Mouse (Mus musculus): ENCODE results near the gene Chd9. TPM values are rescaled to one million over a fixed set of nuclear protein-coding genes. Genes with fewer than 3 reads are reported as not detected.

Chd9 gene
- 95.1 and 108 TPM in 2 replicates for polyA plus RNA-seq (2015; fragmentation: Nextera tagmentation; extraction: Ambion mirVana)

DNA sequence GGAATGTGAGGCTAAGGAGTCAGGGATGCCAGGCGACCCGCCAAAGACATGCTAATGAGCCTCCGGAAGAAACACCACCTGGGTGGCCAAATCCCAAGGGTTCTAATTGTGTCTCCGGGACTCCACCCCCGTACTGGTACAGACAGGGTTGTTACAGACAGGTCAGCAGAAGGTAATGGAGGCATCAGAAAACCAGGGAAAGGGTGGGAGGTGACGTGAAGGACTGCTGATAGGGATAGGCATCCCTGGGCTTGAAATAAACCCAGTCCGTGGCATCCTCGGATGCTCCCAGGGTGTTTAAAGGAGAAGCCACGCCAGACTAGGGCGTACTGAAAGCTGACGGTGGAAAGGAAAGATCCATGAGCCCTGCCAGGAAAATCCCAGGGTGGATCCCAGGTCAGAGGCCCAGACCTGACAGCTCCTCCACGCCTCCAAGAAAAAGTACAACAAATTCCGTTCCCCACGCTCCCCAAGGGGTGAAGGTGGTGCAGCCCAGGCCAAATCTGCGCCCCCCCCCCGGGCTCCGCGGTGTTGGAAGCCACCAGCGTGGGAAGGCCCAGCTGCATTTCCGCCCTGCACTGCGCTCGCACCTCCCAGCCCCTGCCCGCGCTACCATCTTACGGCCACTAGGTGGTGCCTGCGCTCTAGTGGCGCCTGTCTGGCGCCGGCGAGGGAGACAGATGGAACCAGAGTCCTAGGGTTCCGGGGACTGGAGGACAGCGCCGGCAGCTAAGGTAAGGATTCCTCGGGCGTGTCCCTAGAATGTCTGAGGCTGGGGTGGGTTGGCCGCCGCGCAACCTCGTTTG, at the start of gene Chd9:
Gene Chd9 (plus strand): TSS at position 172 of the 806 bp plus-strand sequence.
- Histone ChIP-seq H3K27me3 (no peaks in the 10 kb centered on the region), H3K27ac (peak within 1 kb of the TSS; percentile 82), H3K4me2 (peak within 1 kb of the TSS; percentile 77), H3K9me3 (no peaks in the 10 kb centered on the region; the same call in 1 of the 2 replicates), H3K4me1 (peaks cover 22% of the 10 kb centered on the region), H3K9ac (peak within 1 kb of the TSS; percentile 78), H3K36me3 (no peaks in the 10 kb centered on the region), H3K4me3 (peak within 1 kb of the TSS; percentile 58)
- peak; percentile 87 for ATAC-seq (ENCODE audit: insufficient number of reproducible peaks, insufficient read depth, low FRiP score, low TSS enrichment, low read depth)
- WGBS: 1% methylated on average over 39 of the region's 39 CpGs

DNA sequence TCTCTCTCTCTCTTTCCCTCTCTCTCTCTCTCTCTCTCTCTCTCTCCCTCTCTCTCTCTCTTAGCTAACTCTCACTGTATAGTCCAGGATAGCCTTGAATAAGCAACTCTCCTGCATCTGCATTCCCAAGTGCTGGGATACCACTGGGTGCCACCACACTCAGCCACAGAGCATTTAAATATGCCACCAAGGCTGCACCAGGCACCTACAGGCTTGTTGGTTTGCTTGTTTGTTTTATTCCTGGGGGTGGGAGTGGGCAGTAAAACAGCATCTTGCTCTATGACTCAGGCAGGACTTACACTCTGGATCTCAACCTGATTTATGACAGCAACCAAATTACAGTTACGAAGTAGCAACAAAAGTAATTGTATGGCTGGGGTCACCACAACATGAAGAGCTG, 36.5 kb upstream of the Chd9 start:
- 95% methylated on average over 1 of the region's 1 CpGs for WGBS
- no peak overlapping the region for H3K4me3 ChIP-seq
- no peaks in the 10 kb centered on the region for H3K27me3 ChIP-seq
- no peaks in the 10 kb centered on the region for H3K9me3 ChIP-seq
- H3K4me1 ChIP-seq: peaks cover 14% of the 10 kb centered on the region
- H3K9ac ChIP-seq: no peak overlapping the region
- H3K4me2 ChIP-seq: no peak overlapping the region
- H3K27ac ChIP-seq: no peak overlapping the region
- no peak for ATAC-seq (ENCODE audit: insufficient number of reproducible peaks, insufficient read depth, low FRiP score, low TSS enrichment, low read depth)
- H3K36me3 ChIP-seq: no peaks in the 10 kb centered on the region

DNA sequence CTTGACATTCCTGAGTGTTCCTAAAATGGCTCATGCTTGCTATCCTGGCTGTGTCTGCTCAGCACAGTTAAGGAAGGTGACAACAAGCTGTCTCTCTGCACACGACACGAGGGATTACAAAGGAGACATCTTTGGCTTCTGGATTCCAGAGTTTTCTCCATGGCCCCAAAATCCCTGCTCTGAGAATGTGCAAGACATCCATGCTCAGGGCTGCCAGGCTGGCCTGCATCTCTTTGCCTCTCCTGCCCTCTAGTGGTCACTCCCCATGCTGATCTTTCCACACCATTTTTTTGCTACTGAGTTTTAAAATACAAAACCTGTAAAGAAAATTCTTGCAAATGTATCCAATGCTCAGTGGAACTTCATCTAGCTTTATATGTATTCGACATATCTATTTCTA, 34.4 kb upstream of the Chd9 start:
- Histone ChIP-seq H3K4me2 (no peak overlapping the region), H3K4me1 (peaks cover 14% of the 10 kb centered on the region), H3K4me3 (no peak overlapping the region), H3K9ac (no peak overlapping the region), H3K9me3 (no peaks in the 10 kb centered on the region), H3K27ac (no peak overlapping the region), H3K27me3 (no peaks in the 10 kb centered on the region), H3K36me3 (no peaks in the 10 kb centered on the region)
- WGBS: 6% methylated on average over 3 of the region's 3 CpGs
- no peak for ATAC-seq (ENCODE audit: insufficient number of reproducible peaks, insufficient read depth, low FRiP score, low TSS enrichment, low read depth)

DNA sequence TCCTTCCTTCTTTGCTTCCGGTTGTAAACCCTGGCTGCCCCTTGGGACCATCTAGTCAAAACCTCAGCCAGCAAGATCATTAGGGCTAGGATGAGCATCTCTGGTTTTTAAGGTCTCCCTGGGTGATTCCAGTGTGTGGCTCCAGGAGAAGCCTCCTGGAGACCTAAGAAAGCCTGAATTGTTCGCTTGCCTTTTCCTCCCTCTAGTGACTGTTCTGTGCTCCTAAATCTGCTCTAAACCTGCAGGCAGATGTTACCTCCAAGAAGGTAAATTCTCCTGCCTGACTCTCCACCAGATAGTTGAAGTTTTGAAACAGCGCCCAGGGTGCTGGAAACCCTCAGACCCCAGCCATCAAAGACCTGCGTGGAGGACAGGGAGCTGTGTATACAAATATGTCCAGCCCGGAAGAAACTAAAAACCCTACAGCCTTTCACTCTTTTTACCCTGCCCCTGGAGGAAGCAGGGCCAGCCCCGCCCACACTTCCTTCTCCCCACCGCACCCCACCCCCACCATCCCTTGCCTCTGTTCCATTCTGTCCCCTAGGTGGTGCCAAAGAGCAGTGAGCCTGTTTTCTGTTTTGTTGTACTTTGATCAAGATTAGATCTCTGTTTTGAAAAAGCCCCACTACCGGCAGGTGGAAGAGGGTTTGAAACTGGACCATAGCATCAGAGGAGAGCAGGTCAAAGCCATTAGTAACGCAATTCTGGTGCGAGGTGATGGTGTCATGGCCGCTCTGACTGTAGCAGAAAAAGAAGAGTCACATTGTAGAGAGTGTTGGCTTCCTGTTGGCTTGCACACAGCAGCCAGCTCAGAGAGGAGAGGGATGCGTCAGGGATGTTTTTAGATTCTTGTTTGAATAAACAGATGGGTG, 32.9 kb upstream of the Chd9 start:
- Histone ChIP-seq H3K9me3 (no peaks in the 10 kb centered on the region), H3K27ac (0 out of 2 replicates have a peak overlapping the region, but pooled peaks have one; percentile 18), H3K9ac (no peak overlapping the region), H3K27me3 (no peaks in the 10 kb centered on the region), H3K36me3 (no peaks in the 10 kb centered on the region), H3K4me3 (peak overlapping the region; percentile 30), H3K4me2 (peak overlapping the region; percentile 53), H3K4me1 (peaks cover 14% of the 10 kb centered on the region)
- WGBS: 7% methylated on average over 12 of the region's 12 CpGs
- ATAC-seq (ENCODE audit: insufficient number of reproducible peaks, insufficient read depth, low FRiP score, low TSS enrichment, low read depth): peak; percentile 56; the same call in 1 of the 2 replicates

DNA sequence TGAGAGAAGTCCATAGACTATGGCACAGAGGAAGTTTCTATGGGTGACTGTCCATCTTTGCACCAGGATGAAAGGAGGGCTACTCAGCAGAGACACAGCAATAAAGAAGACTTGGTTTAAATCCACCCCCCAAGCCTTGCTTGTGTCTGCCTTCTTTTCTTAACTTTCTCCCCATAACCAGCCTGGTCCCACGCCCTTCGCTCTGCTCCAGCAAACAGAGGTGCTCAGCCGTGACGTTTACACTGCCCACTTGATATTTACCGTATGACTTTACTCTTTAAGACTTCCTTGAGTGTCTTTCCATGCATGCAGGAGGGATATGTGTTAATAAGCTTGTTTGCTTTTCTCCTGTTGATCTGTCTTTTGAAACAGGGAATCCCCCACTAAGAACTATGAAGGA, 28.7 kb upstream of the Chd9 start:
- 89% methylated on average over 5 of the region's 5 CpGs for WGBS
- Histone ChIP-seq H3K27me3 (no peaks in the 10 kb centered on the region), H3K27ac (no peak overlapping the region), H3K9me3 (peaks cover 4% of the 10 kb centered on the region; the same call in 1 of the 2 replicates), H3K4me1 (peaks cover 14% of the 10 kb centered on the region), H3K4me3 (no peak overlapping the region), H3K36me3 (no peaks in the 10 kb centered on the region), H3K9ac (no peak overlapping the region), H3K4me2 (no peak overlapping the region)
- ATAC-seq (ENCODE audit: insufficient number of reproducible peaks, insufficient read depth, low FRiP score, low TSS enrichment, low read depth): no peak

DNA sequence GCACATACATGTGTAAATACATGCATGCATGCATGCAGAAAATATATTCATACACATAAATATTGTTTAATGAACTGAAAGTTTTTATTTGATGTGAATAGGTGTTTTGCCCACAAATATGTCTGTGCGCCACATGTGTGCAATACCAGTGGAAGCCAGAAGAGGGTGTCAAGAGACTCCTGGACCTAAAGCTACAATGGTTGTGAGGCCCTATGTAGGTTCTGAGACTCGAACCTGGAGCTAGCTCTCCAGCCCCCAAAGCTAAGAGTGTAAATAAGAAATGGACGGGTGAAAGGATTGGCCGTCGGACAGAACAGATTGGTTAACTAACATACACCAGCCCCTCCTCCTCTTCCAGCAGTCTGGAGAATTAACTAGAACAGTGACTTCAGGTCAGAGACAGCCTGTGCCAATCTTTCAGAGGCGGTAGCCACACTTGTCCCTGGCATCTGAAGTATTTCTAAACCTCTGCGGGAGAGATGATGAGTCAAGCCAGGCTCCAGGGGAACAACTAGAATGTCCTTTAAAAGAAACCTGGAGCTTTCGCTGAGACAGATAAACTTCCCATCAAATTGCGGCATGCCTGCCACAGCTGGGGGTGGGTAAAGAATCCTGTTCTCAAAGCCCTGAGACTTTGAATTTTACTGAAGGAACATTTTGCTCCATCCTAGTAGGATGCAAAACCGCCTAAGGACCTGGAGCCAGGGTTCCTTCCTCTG, 14.4 kb upstream of the Chd9 start:
- Histone ChIP-seq H3K36me3 (no peaks in the 10 kb centered on the region), H3K4me1 (peaks cover 8% of the 10 kb centered on the region; the same call in 1 of the 2 replicates), H3K27me3 (no peaks in the 10 kb centered on the region), H3K27ac (no peak overlapping the region), H3K9me3 (no peaks in the 10 kb centered on the region), H3K4me2 (no peak overlapping the region), H3K4me3 (no peak overlapping the region), H3K9ac (no peak overlapping the region)
- WGBS: 84% methylated on average over 10 of the region's 10 CpGs
- no peak for ATAC-seq (ENCODE audit: insufficient number of reproducible peaks, insufficient read depth, low FRiP score, low TSS enrichment, low read depth)

DNA sequence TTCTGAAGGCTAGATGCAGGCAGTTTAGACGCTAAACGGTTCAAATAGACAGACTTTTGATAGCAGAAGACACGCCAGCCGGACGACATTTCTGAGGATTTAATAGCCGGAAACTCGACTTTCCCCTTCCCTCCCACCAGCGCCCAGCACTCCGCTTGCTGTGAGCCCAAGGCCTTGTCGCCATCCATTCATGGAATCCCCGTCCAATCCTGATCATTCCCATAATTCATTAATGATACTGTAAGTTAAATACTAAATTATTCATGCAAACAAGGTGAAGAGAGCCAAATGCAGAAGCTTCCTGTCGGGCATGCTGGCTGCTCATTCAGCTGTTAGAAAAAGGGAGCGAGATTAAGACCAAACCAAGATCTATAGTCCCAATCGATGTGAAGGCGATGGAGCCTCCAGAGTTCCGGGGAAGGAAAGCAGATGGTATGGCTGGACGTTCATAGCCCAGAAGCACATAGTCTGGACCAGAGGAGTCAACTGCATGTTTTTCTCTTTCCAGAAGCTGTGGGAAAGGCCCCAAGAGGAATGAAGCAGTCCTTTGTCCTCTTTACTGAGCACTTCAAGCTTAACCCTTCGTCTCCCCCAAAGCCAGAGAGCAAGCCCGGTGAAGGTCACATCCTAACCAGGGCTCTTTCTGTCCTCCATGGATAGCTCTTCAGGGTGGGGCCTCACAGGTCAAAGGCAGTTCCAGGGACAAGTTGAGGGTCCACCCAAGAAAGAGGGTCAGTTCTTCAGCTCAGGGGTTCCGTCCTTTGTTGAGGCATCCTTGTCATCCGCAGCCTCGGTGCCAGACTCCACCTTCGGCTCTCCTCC, 11.9 kb upstream of the Chd9 start:
- H3K4me2 ChIP-seq: no peak overlapping the region
- no peak overlapping the region for H3K9ac ChIP-seq
- WGBS: 70% methylated on average over 23 of the region's 23 CpGs
- no peaks in the 10 kb centered on the region for H3K27me3 ChIP-seq
- H3K4me3 ChIP-seq: no peak overlapping the region
- H3K36me3 ChIP-seq: no peaks in the 10 kb centered on the region
- no peak overlapping the region for H3K27ac ChIP-seq
- H3K4me1 ChIP-seq: peaks cover 8% of the 10 kb centered on the region; the same call in 1 of the 2 replicates
- H3K9me3 ChIP-seq: no peaks in the 10 kb centered on the region
- no peak for ATAC-seq (ENCODE audit: insufficient number of reproducible peaks, insufficient read depth, low FRiP score, low TSS enrichment, low read depth)

DNA sequence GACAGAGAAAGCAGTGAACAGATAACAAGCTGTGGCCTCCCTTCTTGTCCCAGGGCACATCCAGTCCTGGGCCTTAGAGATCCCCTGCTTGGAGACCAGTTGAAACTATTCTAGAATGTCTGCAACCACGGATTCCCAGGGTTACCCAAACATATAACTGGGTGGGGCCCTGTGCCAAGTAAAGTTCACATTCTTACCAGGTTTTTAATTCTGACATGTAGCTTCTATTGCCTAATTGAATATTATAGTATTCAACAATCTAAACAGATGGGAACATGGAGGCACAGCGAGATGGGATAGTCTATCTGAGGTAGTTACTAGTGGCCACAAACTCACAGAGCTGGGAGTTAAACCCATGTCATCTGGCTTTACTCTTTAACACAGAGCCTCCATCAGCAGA, 10.9 kb upstream of the Chd9 start, which contains the start of gene Gm19935:
Gene Gm19935 (minus strand): TSS at position 101 of the 400 bp plus-strand sequence.
- H3K9me3 ChIP-seq: no peaks in the 10 kb centered on the region
- no peaks in the 10 kb centered on the region for H3K36me3 ChIP-seq
- H3K4me3 ChIP-seq: no peak within 1 kb of the TSS
- peaks cover 8% of the 10 kb centered on the region; the same call in 1 of the 2 replicates for H3K4me1 ChIP-seq
- ATAC-seq (ENCODE audit: insufficient number of reproducible peaks, insufficient read depth, low FRiP score, low TSS enrichment, low read depth): no peak
- no peaks in the 10 kb centered on the region for H3K27me3 ChIP-seq
- H3K9ac ChIP-seq: no peak within 1 kb of the TSS
- no peak within 1 kb of the TSS for H3K4me2 ChIP-seq
- 77% methylated on average over 2 of the region's 2 CpGs for WGBS
- no peak within 1 kb of the TSS for H3K27ac ChIP-seq

DNA sequence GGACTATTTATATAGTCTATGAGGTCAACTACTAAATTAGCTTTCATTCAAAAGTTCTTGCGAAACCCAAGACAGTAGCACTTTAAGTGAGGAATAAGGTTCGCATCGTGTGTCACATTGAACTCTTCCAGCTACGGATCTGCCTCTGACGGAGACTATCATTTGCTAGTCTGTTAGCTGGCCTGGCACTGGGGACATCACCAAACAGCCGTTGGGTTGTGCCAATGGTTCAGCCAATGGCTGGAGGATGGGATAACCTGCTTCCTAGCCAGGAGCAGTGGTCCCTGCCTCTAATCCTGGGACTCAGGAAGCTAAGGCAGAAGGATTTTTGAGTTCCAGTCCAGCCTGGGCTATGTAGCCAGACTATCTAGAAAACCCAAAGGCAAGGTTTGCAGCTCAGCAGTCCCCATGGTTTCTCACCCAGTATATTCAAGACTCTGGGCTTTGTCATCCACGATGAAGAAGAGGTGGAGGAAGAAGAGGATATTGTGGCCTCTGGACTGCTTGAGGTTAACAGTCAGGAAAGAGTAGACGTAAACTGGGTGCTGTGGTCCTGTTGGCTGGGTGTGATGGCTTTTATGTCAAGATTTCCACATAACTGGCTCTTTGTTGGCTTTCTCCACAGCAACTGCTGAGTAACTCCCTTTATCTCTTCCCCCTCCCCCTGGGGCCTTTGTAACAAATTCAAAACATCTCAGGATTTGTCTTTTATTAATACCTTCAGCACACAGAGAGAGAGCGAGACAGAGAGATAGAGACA, 8.4 kb upstream of the Chd9 start:
- Histone ChIP-seq H3K9me3 (no peaks in the 10 kb centered on the region; the same call in 1 of the 2 replicates), H3K4me1 (peaks cover 8% of the 10 kb centered on the region; the same call in 1 of the 2 replicates), H3K4me3 (no peak overlapping the region), H3K27me3 (no peaks in the 10 kb centered on the region), H3K9ac (no peak overlapping the region), H3K36me3 (no peaks in the 10 kb centered on the region), H3K27ac (no peak overlapping the region), H3K4me2 (no peak overlapping the region)
- 84% methylated on average over 9 of the region's 9 CpGs for WGBS
- no peak for ATAC-seq (ENCODE audit: insufficient number of reproducible peaks, insufficient read depth, low FRiP score, low TSS enrichment, low read depth)

DNA sequence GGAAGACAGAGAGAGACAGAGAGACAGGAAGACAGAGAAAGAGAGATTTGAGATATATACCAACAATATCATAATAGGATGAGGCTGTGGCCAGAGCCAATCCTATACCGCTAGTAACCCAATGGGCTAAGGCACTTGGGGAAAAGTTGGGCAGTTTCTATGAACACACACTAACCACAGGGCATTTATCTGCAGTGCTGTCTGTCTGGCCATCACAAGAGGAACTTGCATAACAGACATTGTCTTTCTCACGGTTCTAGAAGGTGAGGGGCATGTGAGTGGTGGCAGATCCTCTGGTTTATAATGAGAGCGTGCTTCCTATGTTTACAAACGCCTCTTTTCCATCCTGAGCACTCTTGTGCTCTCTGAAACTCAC, 7.8 kb upstream of the Chd9 start:
- Histone ChIP-seq H3K36me3 (no peaks in the 10 kb centered on the region), H3K9ac (no peak overlapping the region), H3K4me1 (peaks cover 8% of the 10 kb centered on the region; the same call in 1 of the 2 replicates), H3K27ac (no peak overlapping the region), H3K9me3 (no peaks in the 10 kb centered on the region; the same call in 1 of the 2 replicates), H3K4me2 (no peak overlapping the region), H3K27me3 (no peaks in the 10 kb centered on the region), H3K4me3 (no peak overlapping the region)
- WGBS: 86% methylated on average over 4 of the region's 4 CpGs
- no peak for ATAC-seq (ENCODE audit: insufficient number of reproducible peaks, insufficient read depth, low FRiP score, low TSS enrichment, low read depth)
